Mouse (Mus musculus): ENCODE data around the gene Runx2. TPM values are rescaled to one million over a fixed set of nuclear protein-coding genes. Genes with fewer than 3 reads are reported as not detected.

The Runx2 gene
- polyA plus RNA-seq, 1 experiment from 2014 or later, result 0.41 TPM

GRCm38 (mm10) chr17:44702506-44703298, 111.9 kb downstream of the Runx2 start:
- no peak overlapping the region for H3K4me3 ChIP-seq
- H3K9me3 ChIP-seq, result no peaks in the 10 kb centered on the region
- 55% methylated on average over 14 of the region's 14 CpGs for WGBS
- H3K4me1 ChIP-seq (replicated peaks), result no peaks in the 10 kb centered on the region
- H3K36me3 ChIP-seq, result no peaks in the 10 kb centered on the region
- no peak for ATAC-seq (ENCODE audit: low FRiP score, low read depth)
- H3K27ac ChIP-seq (replicated peaks), result no peak overlapping the region
- H3K27me3 ChIP-seq, result no peaks in the 10 kb centered on the region
- H3K9ac ChIP-seq, result no peak overlapping the region
- H3K4me2 ChIP-seq, result no peak overlapping the region

GRCm38 (mm10) chr17:44701531-44701930, 113.1 kb downstream of the Runx2 start:
- no peaks in the 10 kb centered on the region for H3K27me3 ChIP-seq
- no peak overlapping the region for H3K4me2 ChIP-seq
- WGBS, result 88% methylated on average over 4 of the region's 4 CpGs
- no peaks in the 10 kb centered on the region for H3K9me3 ChIP-seq
- H3K27ac ChIP-seq (replicated peaks), result no peak overlapping the region
- H3K4me1 ChIP-seq (replicated peaks), result no peaks in the 10 kb centered on the region
- H3K36me3 ChIP-seq, result no peaks in the 10 kb centered on the region
- no peak overlapping the region for H3K4me3 ChIP-seq
- no peak overlapping the region for H3K9ac ChIP-seq
- no peak for ATAC-seq (ENCODE audit: low FRiP score, low read depth)

- Histone ChIP-seq H3K9me3 (no peaks in the 10 kb centered on the region), H3K9ac (no peak overlapping the region), H3K4me1 (replicated peaks) (no peaks in the 10 kb centered on the region), H3K4me3 (no peak overlapping the region), H3K36me3 (no peaks in the 10 kb centered on the region), H3K4me2 (no peak overlapping the region), H3K27ac (replicated peaks) (no peak overlapping the region), H3K27me3 (no peaks in the 10 kb centered on the region)
- WGBS, result 86% methylated on average over 1 of the region's 1 CpGs
- ATAC-seq (ENCODE audit: low FRiP score, low read depth), result no peak
Measured at GRCm38 (mm10) chr17:44700326-44700725, 114.3 kb downstream of the Runx2 start.

DNA sequence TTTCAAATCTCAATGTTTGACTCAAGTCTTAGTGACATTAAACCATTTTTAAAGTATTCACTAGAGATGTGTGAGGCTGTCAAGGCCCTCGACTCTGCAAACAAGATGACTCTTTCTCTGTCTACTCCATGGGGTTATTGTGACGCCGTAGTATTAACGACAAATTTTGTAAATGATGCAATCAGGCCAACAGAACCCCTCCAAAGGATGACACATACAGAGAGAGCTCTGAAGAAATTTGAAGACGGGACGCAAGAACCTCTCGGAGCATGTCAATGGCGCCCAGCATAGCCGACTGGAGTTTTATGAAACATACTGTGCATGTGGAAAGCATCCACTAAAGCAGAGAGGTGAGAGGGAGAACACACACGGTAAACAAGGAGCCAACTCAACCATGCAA, 117.5 kb downstream of the Runx2 start:
- no peak for ATAC-seq (ENCODE audit: low FRiP score, low read depth)
- no peak overlapping the region for H3K4me3 ChIP-seq
- H3K27me3 ChIP-seq, result no peaks in the 10 kb centered on the region
- no peak overlapping the region for H3K9ac ChIP-seq
- H3K36me3 ChIP-seq, result no peaks in the 10 kb centered on the region
- no peaks in the 10 kb centered on the region for H3K4me1 ChIP-seq (replicated peaks)
- H3K4me2 ChIP-seq, result no peak overlapping the region
- H3K27ac ChIP-seq (replicated peaks), result no peak overlapping the region
- H3K9me3 ChIP-seq, result no peaks in the 10 kb centered on the region
- 87% methylated on average over 10 of the region's 10 CpGs for WGBS

DNA sequence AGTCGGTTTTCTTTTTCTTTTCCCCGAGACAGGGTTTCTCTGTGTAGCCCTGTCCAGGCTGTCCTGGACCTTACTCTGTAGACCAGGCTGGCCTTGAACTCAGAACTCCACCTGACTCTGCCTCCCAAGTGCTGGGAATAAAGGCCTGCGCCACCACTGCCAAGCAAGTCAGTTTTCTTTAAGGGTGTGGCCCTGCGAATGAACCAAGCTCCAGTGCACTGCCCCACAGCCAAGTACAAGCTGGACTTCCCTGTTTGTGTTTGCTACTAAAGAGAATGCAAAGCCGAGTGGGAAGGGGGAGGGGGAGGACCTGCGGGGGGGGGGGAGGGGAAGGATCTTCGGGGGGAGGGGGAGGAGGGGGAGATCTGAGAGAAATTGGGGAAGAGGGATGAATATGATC, 121.0 kb downstream of the Runx2 start:
- Histone ChIP-seq H3K4me1 (replicated peaks) (no peaks in the 10 kb centered on the region), H3K36me3 (no peaks in the 10 kb centered on the region), H3K9me3 (no peaks in the 10 kb centered on the region), H3K27me3 (no peaks in the 10 kb centered on the region), H3K9ac (no peak overlapping the region), H3K4me2 (no peak overlapping the region), H3K4me3 (no peak overlapping the region), H3K27ac (replicated peaks) (no peak overlapping the region)
- WGBS, result 78% methylated on average over 5 of the region's 7 CpGs
- no peak for ATAC-seq (ENCODE audit: low FRiP score, low read depth)

DNA sequence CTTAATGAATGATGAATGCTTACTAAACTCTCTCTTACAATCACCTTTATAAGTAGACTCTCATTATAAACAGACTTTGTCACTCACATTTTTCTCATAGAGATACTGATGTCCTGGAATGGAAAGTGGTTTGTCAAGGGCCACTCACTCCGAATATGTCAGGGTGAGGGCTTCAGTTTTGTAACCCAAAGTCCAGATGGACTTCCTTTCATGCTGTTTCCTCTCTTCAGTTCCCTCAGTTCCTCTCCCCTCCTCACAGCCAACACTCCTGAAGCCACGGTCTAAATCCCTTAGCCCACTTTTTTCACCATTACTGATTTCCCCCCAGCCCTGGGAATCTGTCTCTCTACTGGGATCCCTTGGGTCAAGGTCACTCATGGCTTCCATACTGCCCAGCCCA, 123.1 kb downstream of the Runx2 start:
- no peaks in the 10 kb centered on the region for H3K9me3 ChIP-seq
- WGBS, result 80% methylated on average over 2 of the region's 2 CpGs

DNA sequence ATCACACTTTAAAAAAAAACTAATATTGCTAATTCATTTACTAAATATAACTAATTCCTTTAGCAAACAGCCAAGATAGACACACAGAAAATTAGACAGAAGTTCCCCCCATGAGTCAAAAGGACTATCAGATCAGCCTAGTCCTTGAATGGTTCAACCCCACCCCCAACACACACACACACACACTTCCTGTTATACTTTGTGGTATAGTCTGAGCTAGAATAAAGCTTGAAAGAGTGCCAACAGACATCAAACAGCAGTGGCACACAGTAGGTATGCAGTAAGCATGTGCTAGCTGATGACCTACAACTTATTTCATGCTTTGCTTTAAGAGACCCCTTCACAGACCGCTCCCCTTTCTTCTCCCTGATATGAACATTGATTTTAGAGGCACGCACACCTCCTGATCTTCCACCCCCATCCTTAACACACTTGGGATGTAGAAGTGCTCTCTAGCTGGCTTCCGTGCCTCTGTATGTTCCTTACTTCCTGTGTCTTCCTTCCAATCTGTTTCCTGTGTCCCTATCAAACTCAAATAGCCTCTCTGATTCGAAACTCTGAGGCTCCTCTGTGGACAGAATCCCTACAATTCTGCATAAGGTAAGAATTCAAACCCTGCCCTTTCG, 124.1 kb downstream of the Runx2 start:
- 87% methylated on average over 5 of the region's 5 CpGs for WGBS
- H3K27me3 ChIP-seq, result no peaks in the 10 kb centered on the region
- no peaks in the 10 kb centered on the region for H3K36me3 ChIP-seq
- H3K27ac ChIP-seq (replicated peaks), result no peak overlapping the region
- no peak overlapping the region for H3K9ac ChIP-seq
- no peak overlapping the region for H3K4me3 ChIP-seq
- 0 out of 2 replicates have a peak, but pooled peaks cover 2% of the 10 kb centered on the region for H3K4me1 ChIP-seq (replicated peaks)
- no peak overlapping the region for H3K4me2 ChIP-seq
- no peaks in the 10 kb centered on the region for H3K9me3 ChIP-seq
- no peak for ATAC-seq (ENCODE audit: low FRiP score, low read depth)

More for the DNA sequence above, 123.1 kb downstream of the Runx2 start:
- Histone ChIP-seq H3K27ac (replicated peaks) (no peak overlapping the region), H3K4me2 (no peak overlapping the region), H3K4me1 (replicated peaks) (no peaks in the 10 kb centered on the region), H3K4me3 (no peak overlapping the region), H3K36me3 (no peaks in the 10 kb centered on the region), H3K27me3 (no peaks in the 10 kb centered on the region), H3K9ac (no peak overlapping the region)
- no peak for ATAC-seq (ENCODE audit: low FRiP score, low read depth)

DNA sequence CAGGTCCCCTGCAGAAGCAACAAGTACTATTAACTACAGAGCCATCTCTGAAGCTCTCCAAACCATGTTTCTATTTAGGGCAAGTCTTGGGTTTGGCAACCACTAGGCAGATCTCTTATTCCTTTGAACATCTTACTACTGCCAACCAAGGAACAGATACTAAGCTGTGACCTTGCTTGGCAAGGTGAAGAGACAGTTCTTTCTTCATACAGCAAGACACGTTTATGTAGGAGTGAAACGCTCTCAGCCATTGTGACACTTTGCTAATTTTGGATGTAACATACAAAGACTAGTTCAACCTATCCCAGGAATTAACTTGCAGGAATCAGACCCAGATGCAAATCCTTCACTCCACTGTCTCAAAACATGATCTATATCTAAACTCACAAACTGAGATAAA, 126.3 kb downstream of the Runx2 start:
- H3K27ac ChIP-seq (replicated peaks), result no peak overlapping the region
- WGBS, result 81% methylated on average over 2 of the region's 2 CpGs
- no peak for ATAC-seq (ENCODE audit: low FRiP score, low read depth)

GRCm38 (mm10) chr17:44685514-44685913, 129.1 kb downstream of the Runx2 start:
- WGBS, result 52% methylated on average over 7 of the region's 7 CpGs
- Histone ChIP-seq H3K4me3 (no peak overlapping the region), H3K27me3 (no peaks in the 10 kb centered on the region), H3K9ac (no peak overlapping the region), H3K4me2 (no peak overlapping the region), H3K9me3 (no peaks in the 10 kb centered on the region), H3K36me3 (no peaks in the 10 kb centered on the region), H3K27ac (replicated peaks) (no peak overlapping the region), H3K4me1 (replicated peaks) (0 out of 2 replicates have a peak, but pooled peaks cover 4% of the 10 kb centered on the region)
- no peak for ATAC-seq (ENCODE audit: low FRiP score, low read depth)

More for the DNA sequence above, 126.3 kb downstream of the Runx2 start:
- no peak overlapping the region for H3K4me2 ChIP-seq
- no peak overlapping the region for H3K9ac ChIP-seq
- no peaks in the 10 kb centered on the region for H3K27me3 ChIP-seq
- no peaks in the 10 kb centered on the region for H3K9me3 ChIP-seq
- 0 out of 2 replicates have a peak, but pooled peaks cover 4% of the 10 kb centered on the region for H3K4me1 ChIP-seq (replicated peaks)
- no peaks in the 10 kb centered on the region for H3K36me3 ChIP-seq
- H3K4me3 ChIP-seq, result no peak overlapping the region

DNA sequence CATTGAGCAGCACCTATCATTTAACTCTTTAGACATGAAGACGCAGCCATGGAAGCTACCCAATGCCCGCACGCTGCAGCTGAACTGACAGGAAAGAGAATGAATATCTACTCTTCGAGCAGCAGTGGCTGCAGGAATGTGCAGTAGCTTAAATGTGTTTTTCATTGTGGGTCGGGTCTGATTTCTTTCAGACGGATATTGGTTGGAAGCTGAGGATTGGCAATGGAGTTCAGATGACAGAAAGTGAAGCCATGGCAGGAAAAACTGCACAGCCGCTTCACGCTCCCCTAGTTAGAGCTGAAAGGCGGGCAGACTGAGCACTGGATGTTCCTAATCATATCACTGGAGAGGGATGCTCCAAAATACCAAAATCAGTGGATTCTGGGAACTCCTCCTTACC, 131.6 kb downstream of the Runx2 start:
- 94% methylated on average over 9 of the region's 9 CpGs for WGBS
- Histone ChIP-seq H3K27me3 (no peaks in the 10 kb centered on the region), H3K4me1 (replicated peaks) (0 out of 2 replicates have a peak, but pooled peaks cover 4% of the 10 kb centered on the region), H3K4me3 (no peak overlapping the region), H3K9me3 (no peaks in the 10 kb centered on the region), H3K4me2 (no peak overlapping the region), H3K9ac (no peak overlapping the region), H3K27ac (replicated peaks) (no peak overlapping the region), H3K36me3 (no peaks in the 10 kb centered on the region)
- no peak for ATAC-seq (ENCODE audit: low FRiP score, low read depth)

GRCm38 (mm10) chr17:44677782-44678181, 136.8 kb downstream of the Runx2 start:
- ATAC-seq (ENCODE audit: low FRiP score, low read depth), result no peak
- no peak overlapping the region for H3K27ac ChIP-seq (replicated peaks)
- no peaks in the 10 kb centered on the region for H3K4me1 ChIP-seq (replicated peaks)
- H3K4me2 ChIP-seq, result no peak overlapping the region
- H3K36me3 ChIP-seq, result no peaks in the 10 kb centered on the region
- WGBS, result 55% methylated on average over 7 of the region's 7 CpGs
- H3K9me3 ChIP-seq, result no peaks in the 10 kb centered on the region
- no peaks in the 10 kb centered on the region for H3K27me3 ChIP-seq
- H3K9ac ChIP-seq, result no peak overlapping the region
- H3K4me3 ChIP-seq, result no peak overlapping the region

DNA sequence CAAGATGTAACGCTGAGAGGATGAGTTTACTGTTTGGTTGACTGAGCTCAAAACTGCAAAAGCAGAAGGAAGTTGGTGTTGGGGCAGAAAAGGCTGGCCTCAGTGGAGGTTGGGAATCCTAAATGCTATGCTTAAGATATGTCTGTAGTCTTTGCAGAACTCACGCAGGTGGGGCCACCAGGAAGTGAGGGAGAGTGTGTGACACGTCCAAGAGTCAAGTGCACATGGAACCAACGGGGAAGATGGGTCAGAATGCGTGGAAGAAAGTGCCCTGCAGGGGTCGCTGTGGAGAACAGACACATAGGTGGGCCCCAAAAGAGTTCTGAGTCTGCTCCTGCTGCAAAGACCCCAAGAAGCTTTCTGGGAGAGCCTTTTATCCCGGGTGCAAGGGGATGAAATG, 141.8 kb downstream of the Runx2 start:
- no peak overlapping the region for H3K4me2 ChIP-seq
- H3K4me3 ChIP-seq, result no peak overlapping the region
- 71% methylated on average over 7 of the region's 7 CpGs for WGBS
- no peaks in the 10 kb centered on the region for H3K36me3 ChIP-seq
- peaks cover 12% of the 10 kb centered on the region for H3K4me1 ChIP-seq (replicated peaks)
- no peaks in the 10 kb centered on the region for H3K9me3 ChIP-seq
- ATAC-seq (ENCODE audit: low FRiP score, low read depth), result no peak
- no peak overlapping the region for H3K27ac ChIP-seq (replicated peaks)
- no peak overlapping the region for H3K9ac ChIP-seq
- H3K27me3 ChIP-seq, result no peaks in the 10 kb centered on the region
